Mouse (Mus musculus): ENCODE results near the gene 5830411N06Rik. TPM values are rescaled to one million over a fixed set of nuclear protein-coding genes. Genes with fewer than 3 reads are reported as not detected.

Gene 5830411N06Rik
- 0.08 TPM in 1 of 2 replicates, not detected in the other for polyA plus RNA-seq (2012; rRNA removed)

DNA sequence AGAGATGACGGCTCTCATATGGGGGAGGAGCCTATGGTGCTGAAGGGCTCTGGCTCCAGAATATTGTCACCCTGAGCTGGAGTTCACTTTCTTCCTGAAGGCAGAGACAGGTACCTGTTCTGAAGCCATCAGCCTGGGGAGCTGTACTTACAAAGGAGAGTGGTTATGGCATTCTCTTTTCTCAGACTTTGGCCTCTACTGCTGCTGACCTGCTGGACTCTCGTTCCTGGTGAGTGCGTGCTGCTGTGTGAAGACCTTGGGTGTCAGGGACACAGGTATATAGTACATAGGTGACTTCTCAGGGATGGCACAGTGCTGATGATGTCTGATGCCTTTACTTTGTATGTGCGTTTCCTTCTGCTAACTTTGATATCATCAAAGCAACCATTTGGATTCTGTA is at the start of gene 5830411N06Rik:
5830411N06Rik (plus strand) TSS at position 69 of the 400 bp plus-strand sequence.

DNA sequence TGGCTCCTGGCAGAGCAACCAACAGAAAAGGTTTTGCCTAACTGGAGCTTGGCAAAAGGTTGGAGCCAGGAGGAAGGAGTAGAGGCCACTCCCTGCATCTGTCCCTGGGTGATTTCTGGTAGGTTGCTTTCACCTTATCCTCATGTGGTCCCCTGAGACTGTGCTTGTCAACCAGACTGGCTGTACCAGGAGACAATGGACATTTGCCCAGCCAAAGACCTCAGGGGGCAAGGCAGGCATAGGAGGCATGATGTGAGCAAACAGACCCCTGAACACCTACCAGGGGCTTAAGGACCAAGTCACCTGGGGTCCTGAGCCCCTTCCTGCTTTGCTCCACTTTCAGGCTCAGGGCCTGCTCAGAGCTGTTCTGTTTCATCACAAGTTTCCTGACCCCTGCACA is 41.2 kb upstream of the 5830411N06Rik start, which contains the start of gene Olfr524:
Olfr524 (minus strand) TSS at position 101 of the 400 bp plus-strand sequence.

DNA sequence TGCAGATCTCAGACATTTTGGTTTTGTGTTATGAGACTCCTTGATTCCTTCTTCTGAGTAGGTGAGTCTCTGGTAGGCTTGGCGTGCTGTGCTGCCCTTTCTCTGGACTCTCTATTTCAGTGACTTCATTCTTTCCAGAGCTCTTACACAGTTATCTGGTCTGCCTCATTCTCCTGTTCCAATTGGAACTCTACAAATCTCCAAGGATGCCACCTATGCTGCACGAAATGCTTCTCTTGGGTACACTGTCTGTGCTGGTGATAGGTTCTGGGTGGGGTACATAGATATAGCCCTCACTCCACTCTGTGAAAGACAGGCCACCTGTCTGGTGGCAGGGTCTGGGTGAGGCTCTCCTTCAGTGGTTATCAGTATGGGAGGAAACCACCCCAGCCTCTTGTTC is 29.1 kb upstream of the 5830411N06Rik start, which contains the start of gene Cd163l1:
Cd163l1 (plus strand) TSS at position 301 of the 400 bp plus-strand sequence.

DNA sequence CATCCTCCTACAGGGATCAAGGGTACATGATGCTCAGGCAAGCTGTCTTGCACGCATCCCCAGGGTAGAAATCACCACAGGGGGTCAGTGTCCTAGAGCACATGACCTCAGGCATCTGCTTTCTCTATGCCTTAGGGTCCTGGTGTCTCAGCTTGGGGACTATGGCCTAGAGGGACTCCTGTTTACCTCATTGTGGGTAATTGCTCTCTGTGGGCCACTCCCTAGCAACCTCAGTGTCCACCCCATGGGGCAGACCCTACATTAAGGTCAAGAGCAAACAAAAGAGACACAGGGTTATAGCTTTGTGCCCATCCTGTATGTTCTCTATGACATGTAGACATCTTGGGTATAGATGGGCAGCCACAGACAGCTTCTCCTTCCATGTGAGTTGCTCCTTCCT is 73.5 kb downstream of the 5830411N06Rik start, which contains the start of gene Olfr525:
Olfr525 (plus strand) TSS at position 301 of the 400 bp plus-strand sequence.

DNA sequence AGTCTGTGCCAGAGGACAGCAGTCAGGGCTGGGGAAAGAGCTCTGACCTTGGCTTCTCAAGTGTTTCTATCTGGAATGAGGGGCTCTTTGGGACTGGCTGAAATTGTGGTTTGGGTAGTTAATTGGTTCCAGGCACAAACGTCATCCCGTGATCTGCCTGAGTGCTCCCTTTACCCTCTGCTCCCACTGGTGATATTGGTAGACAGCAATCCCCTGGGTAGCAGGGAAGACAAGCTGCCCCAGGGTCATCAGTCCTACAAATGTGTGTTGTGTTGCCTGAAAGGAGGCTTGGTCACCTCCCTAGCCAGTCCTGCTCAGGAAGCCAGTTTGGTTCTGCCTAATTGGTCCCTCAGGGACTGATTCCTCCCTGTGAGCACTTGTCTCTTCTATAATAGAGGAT is 86.6 kb downstream of the 5830411N06Rik start, which contains the start of gene Olfr527:
Olfr527 (plus strand) TSS at position 301 of the 400 bp plus-strand sequence.

Other genes with a start within 250 kb of the 5830411N06Rik start
- 82.2 and 96.6 TPM in 2 replicates for gene Zfp511, start 210.9 kb upstream of the 5830411N06Rik start, polyA plus RNA-seq (2012; rRNA removed)
- gene Tubgcp2, start 210.6 kb upstream of the 5830411N06Rik start, polyA plus RNA-seq (2012; rRNA removed) = 63.0 and 67.3 TPM in 2 replicates
- gene Msx3, start 198.2 kb upstream of the 5830411N06Rik start, polyA plus RNA-seq (2012; rRNA removed) = 0.57 and 0.93 TPM in 2 replicates
- 359 and 381 TPM in 2 replicates for gene Caly, start 164.7 kb upstream of the 5830411N06Rik start, polyA plus RNA-seq (2012; rRNA removed)
- gene Prap1, start 153.9 kb upstream of the 5830411N06Rik start, polyA plus RNA-seq (2012; rRNA removed) = 0.47 TPM in 1 of 2 replicates, not detected in the other
- gene Fuom, start 144.8 kb upstream of the 5830411N06Rik start, polyA plus RNA-seq (2012; rRNA removed) = 27.2 and 32.8 TPM in 2 replicates
- 5.1 and 5.3 TPM in 2 replicates for gene Paox, start 131.5 kb upstream of the 5830411N06Rik start, polyA plus RNA-seq (2012; rRNA removed)
- 84.5 and 97.6 TPM in 2 replicates for gene Echs1, start 130.8 kb upstream of the 5830411N06Rik start, polyA plus RNA-seq (2012; rRNA removed)
- 36.5 and 42.2 TPM in 2 replicates for gene Mtg1, start 109.7 kb upstream of the 5830411N06Rik start, polyA plus RNA-seq (2012; rRNA removed)
- gene Sprn, start 92.4 kb upstream of the 5830411N06Rik start, polyA plus RNA-seq (2012; rRNA removed) = 29.5 and 33.1 TPM in 2 replicates
- gene Olfr522, start 82.5 kb upstream of the 5830411N06Rik start, polyA plus RNA-seq (2012; rRNA removed) = not detected in 2 replicates
- not detected in 2 replicates for gene Olfr523, start 74.1 kb upstream of the 5830411N06Rik start, polyA plus RNA-seq (2012; rRNA removed)
- not detected in 2 replicates for gene Olfr524, start 41.3 kb upstream of the 5830411N06Rik start, polyA plus RNA-seq (2012; rRNA removed)
- gene Cd163l1, start 29.0 kb upstream of the 5830411N06Rik start, polyA plus RNA-seq (2012; rRNA removed) = 0.13 TPM in 1 of 2 replicates, not detected in the other
- not detected in 2 replicates for gene Olfr525, start 73.6 kb downstream of the 5830411N06Rik start, polyA plus RNA-seq (2012; rRNA removed)
- gene Olfr527, start 86.7 kb downstream of the 5830411N06Rik start, polyA plus RNA-seq (2012; rRNA removed) = not detected in 2 replicates
- gene Olfr60, start 114.4 kb downstream of the 5830411N06Rik start, polyA plus RNA-seq (2012; rRNA removed) = not detected in 2 replicates
- not detected in 2 replicates for gene Olfr530, start 129.0 kb downstream of the 5830411N06Rik start, polyA plus RNA-seq (2012; rRNA removed)
- gene Olfr531, start 155.6 kb downstream of the 5830411N06Rik start, polyA plus RNA-seq (2012; rRNA removed) = not detected in 2 replicates
- not detected in 2 replicates for gene Olfr532, start 174.4 kb downstream of the 5830411N06Rik start, polyA plus RNA-seq (2012; rRNA removed)
- gene Olfr533, start 216.1 kb downstream of the 5830411N06Rik start, polyA plus RNA-seq (2012; rRNA removed) = not detected in 2 replicates
- not detected in 2 replicates for gene Olfr535, start 236.9 kb downstream of the 5830411N06Rik start, polyA plus RNA-seq (2012; rRNA removed)